Mouse (Mus musculus) ES-E14 (cell line): ENCODE measurements around the gene Fars2. TPM values are rescaled to one million over a fixed set of nuclear protein-coding genes. Genes with fewer than 3 reads are reported as not detected.

Experiments used
- DNase-seq: peaks from one replicate; pipeline ENCODE4 v3.0.0-alpha.2; 2013; ENCODE audit warnings: low read depth, low spot score
- H3K27ac ChIP-seq: 2 replicates; pipeline ENCODE4 v1.5.1; 2012; ENCODE audit warnings: low read depth, mild to moderate bottlenecking, low read length, moderate library complexity, mixed read lengths; ENCODE audit not compliant: poor library complexity, insufficient read depth, severe bottlenecking
- H3K36me3 ChIP-seq: 2 replicates; pipeline ENCODE4 v1.6.1; 2012; ENCODE audit warnings: mild to moderate bottlenecking, low read length, moderate library complexity, mixed read lengths; ENCODE audit not compliant: control insufficient read depth, poor library complexity, insufficient read depth, severe bottlenecking
- H3K4me1 ChIP-seq, 2 experiments: fragments of 150-350 bp in 1 of 2; sonication (generic) in 1 of 2; 2 replicates each; pipeline ENCODE4 v1.6.1; 2012; ENCODE audit warnings: low read length in 2 of 2, mild to moderate bottlenecking in 1 of 2, mixed read lengths in 1 of 2; ENCODE audit not compliant: control insufficient read depth in 2 of 2, insufficient read depth in 2 of 2, poor library complexity in 1 of 2
- H3K4me3 ChIP-seq, 2 experiments: fragments of 150-350 bp in 1 of 2; sonication (generic) in 1 of 2; 2 replicates each; pipeline ENCODE4 v1.5.1; 2012; ENCODE audit warnings: low read length in 2 of 2, low read depth in 1 of 2, mild to moderate bottlenecking in 1 of 2, mixed read lengths in 1 of 2; ENCODE audit not compliant: insufficient read depth in 1 of 2, poor library complexity in 1 of 2, severe bottlenecking in 1 of 2
- H3K9ac ChIP-seq: 2 replicates; pipeline ENCODE4 v1.6.1; 2012; ENCODE audit warnings: low read depth, mild to moderate bottlenecking, low read length, mixed read lengths; ENCODE audit not compliant: poor library complexity, insufficient read depth, severe bottlenecking
- H3K9me3 ChIP-seq: fragments of 150-350 bp; sonication (generic); 2 replicates; pipeline ENCODE4 v1.6.1; 2012; ENCODE audit warnings: low read depth, mild to moderate bottlenecking, low read length; ENCODE audit not compliant: control insufficient read depth, insufficient read depth
- CHD2 ChIP-seq: IDR thresholded peaks from 2 replicates; pipeline ENCODE4 v1.6.1; 2014; ENCODE audit warnings: mild to moderate bottlenecking, low read depth, low read length, inconsistent platforms
- HCFC1 ChIP-seq: IDR thresholded peaks from 2 replicates; pipeline ENCODE4 v1.6.1; 2012; ENCODE audit warnings: low read length, inconsistent platforms, borderline replicate concordance; ENCODE audit not compliant: insufficient read depth
- MAFK ChIP-seq: IDR thresholded peaks from 2 replicates; pipeline ENCODE4 v1.6.1; 2014; ENCODE audit warnings: mild to moderate bottlenecking, low read depth, low read length, inconsistent platforms; ENCODE audit not compliant: insufficient read depth
- ZC3H11A ChIP-seq: IDR thresholded peaks from 2 replicates; pipeline ENCODE4 v1.6.1; 2012; ENCODE audit warnings: low read depth, mild to moderate bottlenecking, inconsistent platforms, low read length, borderline replicate concordance
- ZNF384 ChIP-seq: IDR thresholded peaks from 2 replicates; pipeline ENCODE4 v1.6.1; 2012; ENCODE audit warnings: low read depth, low read length, inconsistent platforms
- in situ Hi-C, 2 experiments: fragments of 600-800 bp; cut with MboI; formaldehyde crosslinking; loops; one replicate each; pipeline ENCODE4 v1.15.1; 2025; ENCODE audit warnings: low sequenced_read_pairs in 2 of 2, inconsistent platforms in 1 of 2; ENCODE audit not compliant: unreplicated experiment in 2 of 2
- total RNA-seq: library from RNA; depleted of rRNA; stranded (reverse); fragments of 300-350 nt; gene quantifications from 2 replicates; pipeline ENCODE4 v1.2.3, GENCODE M21; 2012

Fars2 gene
- total RNA-seq, 1 experiment = 22.0 TPM

GRCm38 (mm10) chr13:36261299-36261698 is 144.1 kb downstream of the Fars2 start:
- H3K4me3 ChIP-seq = no peak overlapping the region
- H3K27ac ChIP-seq = no peak overlapping the region
- no peaks in the 10 kb centered on the region for H3K36me3 ChIP-seq
- no peak overlapping the region for H3K9ac ChIP-seq
- no peaks in the 10 kb centered on the region for H3K9me3 ChIP-seq
- peaks cover 0 to 4% of the 10 kb centered on the region in 2 experiments; a peak in 2 of 4 replicates for H3K4me1 ChIP-seq
- no peak for DNase-seq
- in situ Hi-C loops = no loop called here
- no peak for TF ChIP-seq ZC3H11A
- TF ChIP-seq CHD2 = no peak
- TF ChIP-seq MAFK = no peak
- no peak for TF ChIP-seq HCFC1
- TF ChIP-seq ZNF384 = no peak

GRCm38 (mm10) chr13:36263240-36264095 is 146.3 kb downstream of the Fars2 start:
- DNase-seq = peak; percentile 37
- Histone ChIP-seq H3K27ac (no peak overlapping the region), H3K4me1 (peaks cover 0 to 4% of the 10 kb centered on the region in 2 experiments; a peak in 2 of 4 replicates), H3K4me3 (no peak overlapping the region), H3K9me3 (no peaks in the 10 kb centered on the region), H3K9ac (no peak overlapping the region), H3K36me3 (no peaks in the 10 kb centered on the region)
- no peak for TF ChIP-seq ZC3H11A
- no peak for TF ChIP-seq ZNF384
- no peak for TF ChIP-seq HCFC1
- TF ChIP-seq CHD2 = no peak
- no peak for TF ChIP-seq MAFK
- in situ Hi-C loops = no loop called here

GRCm38 (mm10) chr13:36264391-36264790 is 147.2 kb downstream of the Fars2 start:
- Histone ChIP-seq H3K36me3 (no peaks in the 10 kb centered on the region), H3K27ac (no peak overlapping the region), H3K9ac (no peak overlapping the region), H3K4me3 (no peak overlapping the region), H3K9me3 (no peaks in the 10 kb centered on the region), H3K4me1 (peaks cover 0 to 4% of the 10 kb centered on the region in 2 experiments; a peak in 2 of 4 replicates)
- TF ChIP-seq ZC3H11A (no peak), ZNF384 (no peak), MAFK (no peak), CHD2 (no peak), HCFC1 (no peak)
- DNase-seq = no peak
- in situ Hi-C loops = no loop called here

- TF ChIP-seq MAFK = no peak
- in situ Hi-C loops = no loop called here
Observed at GRCm38 (mm10) chr13:36265342-36265744, 148.1 kb downstream of the Fars2 start.

GRCm38 (mm10) chr13:36267399-36267798 is 150.2 kb downstream of the Fars2 start:
- H3K27ac ChIP-seq = no peak overlapping the region
- TF ChIP-seq HCFC1 = no peak
- no peak for TF ChIP-seq ZC3H11A
- no peak for TF ChIP-seq CHD2
- TF ChIP-seq ZNF384 = no peak
- no peak for TF ChIP-seq MAFK
- no peaks in the 10 kb centered on the region for H3K36me3 ChIP-seq
- H3K4me1 ChIP-seq = peaks cover 0 to 4% of the 10 kb centered on the region in 2 experiments; a peak in 2 of 4 replicates
- in situ Hi-C loops = no loop called here
- no peak for DNase-seq
- H3K9ac ChIP-seq = no peak overlapping the region
- H3K9me3 ChIP-seq = no peaks in the 10 kb centered on the region
- no peak overlapping the region for H3K4me3 ChIP-seq

More at GRCm38 (mm10) chr13:36265342-36265744, 148.1 kb downstream of the Fars2 start:
- no peak for DNase-seq
- no peaks in the 10 kb centered on the region for H3K9me3 ChIP-seq
- no peak overlapping the region for H3K27ac ChIP-seq
- H3K4me1 ChIP-seq = peaks cover 0 to 4% of the 10 kb centered on the region in 2 experiments; a peak in 2 of 4 replicates
- H3K9ac ChIP-seq = no peak overlapping the region
- no peak overlapping the region for H3K4me3 ChIP-seq
- H3K36me3 ChIP-seq = no peaks in the 10 kb centered on the region
